8 mouse cellular contexts compared by ENCODE assay signal in the genomic region with DNA sequence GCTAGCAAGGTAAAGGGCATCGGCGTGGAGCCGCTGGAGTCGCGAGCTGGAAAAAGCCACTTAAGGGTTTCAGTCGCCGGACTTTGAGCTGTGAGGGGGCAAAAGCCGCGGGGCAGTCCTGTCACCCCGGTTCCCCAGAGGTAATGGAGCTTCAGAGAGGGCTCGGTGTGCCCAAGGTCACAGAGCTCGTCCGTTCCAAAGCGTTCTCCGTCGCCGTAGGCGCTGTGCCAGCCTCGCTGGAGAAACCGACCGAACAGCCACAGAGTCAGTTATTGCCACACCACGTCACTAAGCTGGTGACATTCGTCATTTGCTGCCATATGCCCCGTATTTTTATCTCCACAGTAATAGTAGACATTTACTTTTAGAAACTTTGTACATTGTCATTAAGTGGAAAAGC. TPM values are rescaled to one million over a fixed set of nuclear protein-coding genes. Genes with fewer than 3 reads are reported as not detected.
A peak's percentile ranks its signal among the peaks of the same experiment; 100 is the strongest.
DNase-seq lines count a peak whose midpoint lies in the region; ATAC-seq and TF ChIP-seq lines count a peak whose summit lies in the region.

No protein-coding gene starts in this region.

- peak overlapping the region; percentile 81 for H3K4me3 ChIP-seq in MEL (ENCODE audit: control insufficient read depth in 1 of 2, insufficient read depth in 1 of 2, low read depth in 2 of 2, low read length in 2 of 2)
- peak overlapping the region; percentile 92 for H3K4me3 ChIP-seq in embryonic facial prominence, embryonic 13.5 days
- peak overlapping the region; percentile 70 for H3K4me3 ChIP-seq in heart, adult 2 months
- H3K4me3 ChIP-seq in kidney, adult 2 months (ENCODE audit: insufficient read depth, low read depth, low read length) = peak overlapping the region; percentile 89
- peak overlapping the region; percentile 89 for H3K4me3 ChIP-seq in liver, adult 2 months (ENCODE audit: insufficient read depth, low read depth, low read length)
- H3K4me3 ChIP-seq in midbrain, embryonic 16.5 days (ENCODE audit: low read depth, low read length) = peak overlapping the region; percentile 94

- intact Hi-C loops in heart, adult 2 months (cut with DNase I) = loop anchor here (2.0 kb wide), 1 partner anchor 18 kb away; a partner anchor contains a TSS

- no peak for TF ChIP-seq CTCF in MEL (IDR thresholded peaks at IDR 0.05 in 2 of 3, conservative IDR thresholded peaks at IDR 0.05 in 1 of 3; ENCODE audit: control insufficient read depth in 1 of 3, insufficient read depth in 1 of 3, low read depth in 2 of 3, low read length in 3 of 3, poor library complexity in 1 of 3, severe bottlenecking in 1 of 3)
- no peak for TF ChIP-seq CTCF in heart, adult 2 months (IDR thresholded peaks at IDR 0.05)
- no peak for TF ChIP-seq CTCF in kidney, adult 2 months (conservative IDR thresholded peaks at IDR 0.05; ENCODE audit: insufficient read depth, insufficient read length, low read depth, low read length)
- no peak for TF ChIP-seq CTCF in liver, adult 2 months (IDR thresholded peaks at IDR 0.05; ENCODE audit: low read depth, low read length)

- H3K36me3 ChIP-seq in MEL (ENCODE audit: control insufficient read depth in 1 of 2, insufficient read depth in 2 of 2, low read length in 2 of 2) = peaks cover 2 to 16% of the 10 kb centered on the region in 2 experiments; a peak in 2 of 4 replicates
- peaks cover 11% of the 10 kb centered on the region for H3K36me3 ChIP-seq in embryonic facial prominence, embryonic 13.5 days
- peaks cover 2% of the 10 kb centered on the region; the same call in 1 of the 2 replicates for H3K36me3 ChIP-seq in heart, adult 2 months (ENCODE audit: control insufficient read depth, insufficient read depth, low read length)
- H3K36me3 ChIP-seq in kidney, adult 2 months (ENCODE audit: control insufficient read depth, insufficient read depth, low read length) = no peaks in the 10 kb centered on the region
- peaks cover under 1% of the 10 kb centered on the region; the same call in 1 of the 2 replicates for H3K36me3 ChIP-seq in liver, adult 2 months (ENCODE audit: control insufficient read depth, insufficient read depth, low read length)
- H3K36me3 ChIP-seq in midbrain, embryonic 16.5 days (ENCODE audit: control insufficient read depth, insufficient read depth, low read length) = no peaks in the 10 kb centered on the region

- TF ChIP-seq EP300 in MEL (IDR thresholded peaks at IDR 0.05; ENCODE audit: low read depth in 1 of 2, low read length in 2 of 2) = no peak
- TF ChIP-seq EP300 in heart, adult 2 months (IDR thresholded peaks at IDR 0.05; ENCODE audit: insufficient read depth, low read depth, low read length) = no peak

- peak overlapping the region; percentile 88 for H3K4me2 ChIP-seq in embryonic facial prominence, embryonic 13.5 days
- H3K4me2 ChIP-seq in midbrain, embryonic 16.5 days (ENCODE audit: low read length) = peak overlapping the region; percentile 66

- DNase-seq in MEL (ENCODE audit: low read depth, low spot score) = peak; percentile 85
- peak; percentile 91 for DNase-seq in adrenal gland, postnatal 36 days
- peak in 1 of 2 experiments; percentile 87 for DNase-seq in heart, adult 2 months
- DNase-seq in kidney, adult 2 months = peak; percentile 89
- DNase-seq in liver, adult 2 months (ENCODE audit: extremely low read depth, low read depth, low spot score) = peak; percentile 85
- no peak for DNase-seq in B cell, adult 2 months

- H3K27me3 ChIP-seq in MEL (ENCODE audit: control insufficient read depth in 1 of 2, insufficient read depth in 2 of 2, low read length in 2 of 2) = no peaks in the 10 kb centered on the region
- H3K27me3 ChIP-seq in embryonic facial prominence, embryonic 13.5 days = no peaks in the 10 kb centered on the region
- no peaks in the 10 kb centered on the region for H3K27me3 ChIP-seq in heart, adult 2 months (ENCODE audit: control insufficient read depth, insufficient read depth, low read length)
- H3K27me3 ChIP-seq in kidney, adult 2 months (replicated peaks; ENCODE audit: control insufficient read depth, insufficient read depth, low read length) = no peaks in the 10 kb centered on the region
- H3K27me3 ChIP-seq in liver, adult 2 months (ENCODE audit: control insufficient read depth, insufficient read depth, low read length) = no peaks in the 10 kb centered on the region
- H3K27me3 ChIP-seq in midbrain, embryonic 16.5 days (ENCODE audit: control insufficient read depth, insufficient read depth, low read depth, low read length) = no peaks in the 10 kb centered on the region

- peaks cover 4 to 6% of the 10 kb centered on the region in 2 experiments for H3K4me1 ChIP-seq in MEL (ENCODE audit: control insufficient read depth in 1 of 2, insufficient read depth in 2 of 2, low read length in 2 of 2)
- peaks cover 18% of the 10 kb centered on the region for H3K4me1 ChIP-seq in embryonic facial prominence, embryonic 13.5 days
- peaks cover 2% of the 10 kb centered on the region for H3K4me1 ChIP-seq in heart, adult 2 months (ENCODE audit: control insufficient read depth, insufficient read depth, low read length)
- peaks cover 15% of the 10 kb centered on the region for H3K4me1 ChIP-seq in kidney, adult 2 months (ENCODE audit: control insufficient read depth, insufficient read depth, low read length)
- peaks cover 12% of the 10 kb centered on the region for H3K4me1 ChIP-seq in liver, adult 2 months (ENCODE audit: control insufficient read depth, insufficient read depth, low read length)
- peaks cover 12% of the 10 kb centered on the region for H3K4me1 ChIP-seq in midbrain, embryonic 16.5 days (ENCODE audit: control insufficient read depth, insufficient read depth, low read length)

- TF ChIP-seq RAD21 in MEL (IDR thresholded peaks at IDR 0.05; ENCODE audit: low read depth, low read length) = no peak

- H3K27ac ChIP-seq in MEL (ENCODE audit: control insufficient read depth, low read depth, low read length) = peak overlapping the region; percentile 75
- peak overlapping the region; percentile 88 for H3K27ac ChIP-seq in embryonic facial prominence, embryonic 13.5 days
- H3K27ac ChIP-seq in heart, adult 2 months = peak overlapping the region; percentile 96
- peak overlapping the region; percentile 99 for H3K27ac ChIP-seq in kidney, adult 2 months (ENCODE audit: insufficient read depth, low read depth, low read length)
- peak overlapping the region; percentile 98 for H3K27ac ChIP-seq in liver, adult 2 months (replicated peaks; ENCODE audit: insufficient read depth, low read depth, low read length)
- peak overlapping the region; percentile 95 for H3K27ac ChIP-seq in midbrain, embryonic 16.5 days (ENCODE audit: low read length)

- H3K9me3 ChIP-seq in MEL (replicated peaks; ENCODE audit: insufficient read depth, low read length) = no peaks in the 10 kb centered on the region
- H3K9me3 ChIP-seq in embryonic facial prominence, embryonic 13.5 days = no peaks in the 10 kb centered on the region
- no peaks in the 10 kb centered on the region for H3K9me3 ChIP-seq in midbrain, embryonic 16.5 days (replicated peaks; ENCODE audit: control insufficient read depth, low read length, poor library complexity, severe bottlenecking)

- peak; percentile 22; the same call in 1 of the 2 replicates for ATAC-seq in embryonic facial prominence, embryonic 13.5 days (ENCODE audit: insufficient number of reproducible peaks, insufficient read depth, low FRiP score, low TSS enrichment, low read depth)
- ATAC-seq in midbrain, embryonic 16.5 days = peak; percentile 73

- under 1% methylated on average over 24 of the region's 24 CpGs for WGBS in embryonic facial prominence, embryonic 13.5 days
- 0% methylated on average over 24 of the region's 24 CpGs for WGBS in heart, adult 2 months
- under 1% methylated on average over 24 of the region's 24 CpGs for WGBS in kidney, adult 2 months
- under 1% methylated on average over 24 of the region's 24 CpGs for WGBS in liver, adult 2 months
- under 1% methylated on average over 24 of the region's 24 CpGs for WGBS in midbrain, embryonic 16.5 days

- H3K79me2 ChIP-seq in MEL (ENCODE audit: control insufficient read depth, insufficient read depth, low read length, poor library complexity) = peaks cover 36% of the 10 kb centered on the region
- peaks cover 4% of the 10 kb centered on the region for H3K79me2 ChIP-seq in heart, adult 2 months (replicated peaks; ENCODE audit: control insufficient read depth, insufficient read depth, low read length)
- peaks cover 12% of the 10 kb centered on the region; the same call in 1 of the 2 replicates for H3K79me2 ChIP-seq in liver, adult 2 months (ENCODE audit: control insufficient read depth, insufficient read depth, low read length)

- peak in 1 of 2 experiments; percentile 16; a peak in 1 of 4 replicates for TF ChIP-seq POLR2A in MEL (IDR thresholded peaks at IDR 0.05; ENCODE audit: control insufficient read depth in 1 of 2, insufficient read depth in 1 of 2, low read depth in 1 of 2, low read length in 2 of 2, poor library complexity in 1 of 2)
- TF ChIP-seq POLR2A in heart, adult 2 months (IDR thresholded peaks at IDR 0.05; ENCODE audit: insufficient read depth, low read depth, low read length) = no peak; the same call in 1 of the 2 replicates
- TF ChIP-seq POLR2A in kidney, adult 2 months (IDR thresholded peaks at IDR 0.05; ENCODE audit: low read depth, low read length) = no peak
- TF ChIP-seq POLR2A in liver, adult 2 months (IDR thresholded peaks at IDR 0.05; ENCODE audit: extremely low read depth, insufficient read depth, low read length) = peak; percentile 38; the same call in 1 of the 2 replicates

- H3K9ac ChIP-seq in MEL (ENCODE audit: control insufficient read depth, low read depth, low read length, poor library complexity, severe bottlenecking) = peak overlapping the region; percentile 89
- peak overlapping the region; percentile 96 for H3K9ac ChIP-seq in embryonic facial prominence, embryonic 13.5 days
- H3K9ac ChIP-seq in heart, adult 2 months (ENCODE audit: low read depth, low read length) = peak overlapping the region; percentile 99
- H3K9ac ChIP-seq in liver, adult 2 months (ENCODE audit: low read depth, low read length) = peak overlapping the region; percentile 96
- H3K9ac ChIP-seq in midbrain, embryonic 16.5 days (ENCODE audit: low read depth, low read length) = peak overlapping the region; percentile 93

RNA-seq across cellular contexts. Expression of a gene that starts 0.4 kb away (rescaled TPM):
- 102 and 122 TPM in 2 replicates for total RNA-seq in MEL (2012; rRNA removed)
- polyA plus RNA-seq in MEL (2012; ENCODE audit: insufficient read depth in 1 of 2, insufficient read length in 2 of 2, low read depth in 1 of 2, low replicate concordance in 2 of 2, missing spikeins in 1 of 2) = 100 to 1,000 TPM in 1 of 2 experiments, not detected in 1; 263 TPM
- 100 to 1,000 TPM in 1 of 2 experiments, 10 to 100 TPM in 1; 70.2 to 106 TPM for total RNA-seq in adrenal gland, postnatal 36 days (2021)
- 109 and 123 TPM in 2 replicates for polyA plus RNA-seq in embryonic facial prominence, embryonic 13.5 days (2015; fragmentation: Nextera tagmentation; extraction: Ambion mirVana)
- total RNA-seq in heart, adult 2 months (2021) = 10 to 100 TPM; 81.9 to 98.6 TPM
- polyA plus RNA-seq in heart, adult 2 months (2012; rRNA removed) = 57.2 TPM in 2 replicates
- polyA plus RNA-seq in kidney, adult 2 months (2012; rRNA removed) = 55.8 and 71.2 TPM in 2 replicates
- total RNA-seq in liver, adult 2 months (2014; rRNA removed) = 9.5 and 11.9 TPM in 2 replicates
- 48.9 and 57.3 TPM in 2 replicates for polyA plus RNA-seq in liver, adult 2 months (2012; rRNA removed)
- 188 and 194 TPM in 2 replicates for polyA plus RNA-seq in midbrain, embryonic 16.5 days (2015; fragmentation: Nextera tagmentation; extraction: Ambion mirVana)

RNA-seq across cellular contexts. Expression of a gene that starts 0.5 kb away (rescaled TPM):
- total RNA-seq in MEL (2012; rRNA removed) = 84.6 and 91.9 TPM in 2 replicates
- 100 to 1,000 TPM in 1 of 2 experiments, not detected in 1; 169 TPM for polyA plus RNA-seq in MEL (2012; ENCODE audit: insufficient read depth in 1 of 2, insufficient read length in 2 of 2, low read depth in 1 of 2, low replicate concordance in 2 of 2, missing spikeins in 1 of 2)
- 100 to 1,000 TPM; 152 to 219 TPM for total RNA-seq in adrenal gland, postnatal 36 days (2021)
- 61.8 and 65.9 TPM in 2 replicates for polyA plus RNA-seq in embryonic facial prominence, embryonic 13.5 days (2015; fragmentation: Nextera tagmentation; extraction: Ambion mirVana)
- total RNA-seq in heart, adult 2 months (2021) = 100 to 1,000 TPM; 545 to 681 TPM
- 823 and 843 TPM in 2 replicates for polyA plus RNA-seq in heart, adult 2 months (2012; rRNA removed)
- 378 and 521 TPM in 2 replicates for polyA plus RNA-seq in kidney, adult 2 months (2012; rRNA removed)
- 148 and 183 TPM in 2 replicates for total RNA-seq in liver, adult 2 months (2014; rRNA removed)
- 280 and 359 TPM in 2 replicates for polyA plus RNA-seq in liver, adult 2 months (2012; rRNA removed)
- 53.5 and 61.2 TPM in 2 replicates for polyA plus RNA-seq in midbrain, embryonic 16.5 days (2015; fragmentation: Nextera tagmentation; extraction: Ambion mirVana)

RNA-seq across cellular contexts. Expression of a gene that starts 18.6 kb away (rescaled TPM):
- total RNA-seq in MEL (2012; rRNA removed) = 92.0 and 92.5 TPM in 2 replicates
- polyA plus RNA-seq in MEL (2012; ENCODE audit: insufficient read depth in 1 of 2, insufficient read length in 2 of 2, low read depth in 1 of 2, low replicate concordance in 2 of 2, missing spikeins in 1 of 2) = 100 to 1,000 TPM; 151 to 181 TPM
- total RNA-seq in adrenal gland, postnatal 36 days (2021) = 10 to 100 TPM; 65.7 to 70.6 TPM
- 152 and 159 TPM in 2 replicates for polyA plus RNA-seq in embryonic facial prominence, embryonic 13.5 days (2015; fragmentation: Nextera tagmentation; extraction: Ambion mirVana)
- total RNA-seq in heart, adult 2 months (2021) = 10 to 100 TPM; 55.9 to 69.5 TPM
- polyA plus RNA-seq in heart, adult 2 months (2012; rRNA removed) = 142 and 198 TPM in 2 replicates
- 107 and 112 TPM in 2 replicates for polyA plus RNA-seq in kidney, adult 2 months (2012; rRNA removed)
- 27.4 and 31.7 TPM in 2 replicates for total RNA-seq in liver, adult 2 months (2014; rRNA removed)
- 44.1 and 47.3 TPM in 2 replicates for polyA plus RNA-seq in liver, adult 2 months (2012; rRNA removed)
- polyA plus RNA-seq in midbrain, embryonic 16.5 days (2015; fragmentation: Nextera tagmentation; extraction: Ambion mirVana) = 111 and 112 TPM in 2 replicates

RNA-seq across cellular contexts. Expression of a gene that starts 28.3 kb away (rescaled TPM):
- total RNA-seq in MEL (2012; rRNA removed) = 1.2 TPM in 1 of 2 replicates, not detected in the other
- under 1 TPM in 1 of 2 experiments, not detected in 1; 0.43 TPM for polyA plus RNA-seq in MEL (2012; ENCODE audit: insufficient read depth in 1 of 2, insufficient read length in 2 of 2, low read depth in 1 of 2, low replicate concordance in 2 of 2, missing spikeins in 1 of 2)
- total RNA-seq in adrenal gland, postnatal 36 days (2021) = 1 to 10 TPM; 1.0 to 1.4 TPM
- not detected in 2 replicates for polyA plus RNA-seq in embryonic facial prominence, embryonic 13.5 days (2015; fragmentation: Nextera tagmentation; extraction: Ambion mirVana)
- not detected for total RNA-seq in heart, adult 2 months (2021)
- polyA plus RNA-seq in heart, adult 2 months (2012; rRNA removed) = 0.62 TPM in 1 of 2 replicates, not detected in the other
- 0.64 and 1.0 TPM in 2 replicates for polyA plus RNA-seq in kidney, adult 2 months (2012; rRNA removed)
- not detected in 2 replicates for total RNA-seq in liver, adult 2 months (2014; rRNA removed)
- polyA plus RNA-seq in liver, adult 2 months (2012; rRNA removed) = 0.21 and 0.22 TPM in 2 replicates
- 0.40 and 0.62 TPM in 2 replicates for polyA plus RNA-seq in midbrain, embryonic 16.5 days (2015; fragmentation: Nextera tagmentation; extraction: Ambion mirVana)

RNA-seq across cellular contexts. Expression of a gene that starts 37.5 kb away (rescaled TPM):
- total RNA-seq in MEL (2012; rRNA removed) = 1.5 TPM in 2 replicates
- 1 to 10 TPM in 1 of 2 experiments, not detected in 1; 3.2 TPM for polyA plus RNA-seq in MEL (2012; ENCODE audit: insufficient read depth in 1 of 2, insufficient read length in 2 of 2, low read depth in 1 of 2, low replicate concordance in 2 of 2, missing spikeins in 1 of 2)
- 10 to 100 TPM; 10.5 to 10.9 TPM for total RNA-seq in adrenal gland, postnatal 36 days (2021)
- 23.2 and 23.7 TPM in 2 replicates for polyA plus RNA-seq in embryonic facial prominence, embryonic 13.5 days (2015; fragmentation: Nextera tagmentation; extraction: Ambion mirVana)
- total RNA-seq in heart, adult 2 months (2021) = 10 to 100 TPM; 13.7 to 14.8 TPM
- polyA plus RNA-seq in heart, adult 2 months (2012; rRNA removed) = 23.0 and 36.2 TPM in 2 replicates
- polyA plus RNA-seq in kidney, adult 2 months (2012; rRNA removed) = 20.2 and 21.7 TPM in 2 replicates
- total RNA-seq in liver, adult 2 months (2014; rRNA removed) = 0.83 and 1.5 TPM in 2 replicates
- polyA plus RNA-seq in liver, adult 2 months (2012; rRNA removed) = 1.4 and 1.5 TPM in 2 replicates
- polyA plus RNA-seq in midbrain, embryonic 16.5 days (2015; fragmentation: Nextera tagmentation; extraction: Ambion mirVana) = 96.2 and 112 TPM in 2 replicates

Comparison
In these comparisons a context has a peak if more than half of its experiments do, and no peak if none do; other contexts are left out.
1. DNase-seq: peak in MEL (single experiment), adrenal gland, postnatal 36 days (2 of 2), kidney, adult 2 months (single experiment) and liver, adult 2 months (single experiment); none in B cell, adult 2 months (0 of 2).
2. Peak in every context shown above with its lines, with median percentiles within 50 percentile points of each other: H3K27ac ChIP-seq, H3K4me3 ChIP-seq and H3K9ac ChIP-seq.